Comparison of ENCODE assay signal across 21 mouse cellular contexts in the genomic region with DNA sequence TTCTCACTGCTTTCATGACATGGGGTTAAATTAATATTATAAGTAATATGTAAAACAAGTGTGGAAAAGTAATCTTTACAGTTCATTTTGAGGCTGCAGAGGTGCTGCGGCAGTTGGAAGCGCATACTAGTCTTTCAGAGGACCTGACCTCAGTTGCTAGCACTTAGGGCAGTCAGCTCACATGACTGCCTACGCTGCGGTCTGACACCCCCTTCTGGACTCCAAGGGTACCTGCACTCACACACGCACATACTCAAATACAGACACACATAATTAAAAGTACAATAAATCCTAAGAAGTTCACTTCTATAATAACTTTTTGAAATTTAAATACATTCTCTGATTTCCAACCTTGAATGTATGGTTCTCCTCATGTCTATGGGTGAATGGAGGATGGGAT.
DNase-seq lines count a peak whose midpoint lies in the region; TF ChIP-seq lines count a peak whose summit lies in the region.
"Had no signal": no experiment of that assay in that cellular context is flagged by ENCODE, and none has a peak within 500 bp of the region (broad histone marks: within the 10 kb centered on the region; RNA-seq: fewer than 3 reads in every experiment).

No protein-coding gene starts in this region.

- H3K4me3 ChIP-seq in E14TG2a.4 (replicated peaks; ENCODE audit: low read length) = no peak overlapping the region
- H3K4me3 ChIP-seq: embryonic facial prominence, embryonic 12.5 days; embryonic facial prominence, embryonic 15.5 days; gastrocnemius, adult 2 months; hindbrain, embryonic 12.5 days had no signal

- H3K36me3 ChIP-seq in E14TG2a.4 (ENCODE audit: insufficient read depth, low read length) = peaks cover 9% of the 10 kb centered on the region; the same call in 1 of the 2 replicates

- peak; percentile 4 for DNase-seq in kidney, postnatal 10 days
- DNase-seq in kidney, adult 18-20 months = no peak
- peak; percentile 54 for DNase-seq in R1 (ENCODE audit: low read depth, low spot score)
- DNase-seq in urinary bladder, postnatal 14 days (ENCODE audit: low spot score) = no peak
- DNase-seq in right cerebral cortex, postnatal 10 days (ENCODE audit: low spot score in 2 of 2) = no peak
- DNase-seq: adrenal gland, adult 2 months; adrenal gland, postnatal 14 days; B cell, adult 2 months; cerebellum, adult 11 months; cerebellum, adult 2 months; cerebellum, adult 9-11 months; cerebellum, postnatal 25 days; forebrain, postnatal 0 days; gastrocnemius, adult 2 months; gastrocnemius, postnatal 14 days; heart, adult 11 months had no signal

- peak; percentile 45 for TF ChIP-seq CTCF in E14TG2a.4 (conservative IDR thresholded peaks at IDR 0.05; ENCODE audit: low read length)

- H3K9me3 ChIP-seq in E14TG2a.4 (ENCODE audit: low read length) = no peaks in the 10 kb centered on the region
- H3K9me3 ChIP-seq: embryonic facial prominence, embryonic 12.5 days; embryonic facial prominence, embryonic 15.5 days had no signal

- peaks cover 40% of the 10 kb centered on the region for H3K4me1 ChIP-seq in E14TG2a.4 (replicated peaks; ENCODE audit: low read depth, low read length)
- H3K4me1 ChIP-seq: hindbrain, embryonic 12.5 days had no signal

- H3K27me3 ChIP-seq in E14TG2a.4 (ENCODE audit: insufficient read depth, low read length) = no peaks in the 10 kb centered on the region
- H3K27me3 ChIP-seq: CH12.LX; embryonic facial prominence, embryonic 12.5 days; embryonic facial prominence, embryonic 15.5 days; hindbrain, embryonic 12.5 days had no signal

Comparison
In these comparisons a context has a peak if more than half of its experiments do, and no peak if none do; other contexts are left out.
1. DNase-seq: peak in kidney, postnatal 10 days (single experiment) and R1 (single experiment); none in kidney, adult 18-20 months (single experiment), urinary bladder, postnatal 14 days (single experiment) and right cerebral cortex, postnatal 10 days (0 of 2).